Mouse (Mus musculus): ENCODE measurements around the gene Lamc3.

Gene Lamc3

GRCm38 (mm10) chr2:31887030-31887429, at the start of gene Lamc3:
TSS of gene Lamc3 (plus strand) at chr2:31887291.
- no peak for DNase-seq (ENCODE audit: low read depth, low spot score)

- DNase-seq (ENCODE audit: low read depth, low spot score), result no peak
Observed at GRCm38 (mm10) chr2:31838868-31839267, 48.2 kb upstream of the Lamc3 start.

GRCm38 (mm10) chr2:31844729-31845136, 42.4 kb upstream of the Lamc3 start:
- DNase-seq (ENCODE audit: low read depth, low spot score), result peak; percentile 16

DNA sequence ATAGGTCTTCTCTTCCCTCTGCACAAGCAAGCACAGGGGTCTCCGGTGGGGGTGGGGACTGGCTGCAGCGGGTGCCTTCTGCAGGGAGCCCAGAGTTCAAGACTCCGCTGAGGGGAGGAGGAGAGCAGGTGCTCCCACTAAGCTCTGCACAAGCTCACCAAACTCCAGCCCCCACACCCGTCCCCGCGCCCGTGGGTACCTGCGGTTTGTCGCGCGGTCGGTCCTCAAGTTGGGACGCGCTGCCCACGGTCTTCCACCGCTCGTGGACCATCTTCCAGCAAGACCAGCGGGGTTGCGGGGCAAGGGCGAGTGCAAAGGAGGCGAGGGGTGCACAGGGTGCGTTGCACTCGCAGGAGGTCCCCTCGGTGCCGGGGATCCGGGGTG, 41.6 kb upstream of the Lamc3 start:
- DNase-seq (ENCODE audit: low read depth, low spot score), result no peak

DNA sequence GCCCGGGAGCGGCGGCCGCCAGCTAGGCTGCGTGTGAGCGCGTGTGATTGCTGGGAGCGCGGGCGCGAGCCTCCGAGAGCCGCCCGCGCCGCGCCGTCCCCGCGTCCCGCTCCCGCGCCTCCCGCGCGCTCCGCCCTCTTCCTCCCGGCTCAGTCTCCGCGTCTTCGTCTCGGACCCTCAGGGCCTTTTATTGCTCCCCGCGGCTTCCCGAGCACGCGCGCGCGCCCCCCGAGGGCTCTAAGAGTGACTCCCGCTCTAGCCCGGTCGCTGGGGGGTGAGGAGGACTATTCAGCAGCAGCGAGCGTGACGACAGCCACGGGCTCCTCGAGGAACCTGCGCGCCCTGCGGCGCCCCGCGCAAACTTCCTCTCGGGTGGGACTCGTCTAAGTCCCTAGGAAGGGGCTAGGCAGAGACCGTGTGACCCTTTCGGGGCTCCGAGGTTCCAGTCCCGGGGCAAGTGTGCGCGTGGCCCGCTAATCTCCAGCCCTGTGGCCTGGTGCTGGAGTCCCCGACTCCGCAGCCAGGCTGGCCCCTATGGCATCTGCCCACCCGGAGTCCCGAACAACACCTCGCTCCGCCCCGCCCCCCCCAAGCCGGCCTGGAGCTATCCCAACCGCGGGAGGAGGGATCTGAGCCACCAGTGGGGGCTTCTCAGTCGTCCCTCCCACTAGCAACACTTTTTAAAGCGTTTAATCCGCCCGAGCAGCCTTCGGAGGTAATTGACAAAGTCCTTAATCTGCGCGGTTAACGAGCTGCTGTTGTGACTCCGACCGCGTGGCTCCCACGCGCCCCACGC, 41.0 kb upstream of the Lamc3 start, which contains the start of gene Fibcd1:
Gene Fibcd1 (minus strand): TSS at position 110 of the 796 bp plus-strand sequence.
- peak; percentile 46 for DNase-seq (ENCODE audit: low read depth, low spot score)

- peak; percentile 37 for DNase-seq (ENCODE audit: low read depth, low spot score)
Observed at GRCm38 (mm10) chr2:31846692-31847660, 40.1 kb upstream of the Lamc3 start.

GRCm38 (mm10) chr2:31847908-31848307, 39.2 kb upstream of the Lamc3 start:
- DNase-seq (ENCODE audit: low read depth, low spot score), result peak; percentile 81

DNA sequence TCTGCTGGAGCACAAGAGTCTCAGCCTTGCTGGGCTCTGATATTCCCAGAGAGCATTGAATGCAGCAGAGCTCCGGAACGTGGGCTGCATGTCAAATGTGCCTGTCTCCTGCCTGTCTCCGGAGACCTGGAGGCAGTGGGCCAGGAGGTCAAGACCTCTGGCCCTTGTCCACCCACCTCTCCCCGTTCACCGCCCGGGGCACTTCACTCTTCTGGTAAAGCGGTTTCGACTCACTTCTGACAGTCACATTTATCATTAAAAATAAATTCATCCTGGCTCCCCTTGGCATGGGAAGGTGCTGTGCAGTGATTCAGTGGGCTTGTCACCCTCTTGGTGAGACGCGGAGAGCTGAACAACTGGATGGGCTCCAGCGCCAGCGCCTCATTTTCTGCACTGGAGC, 37.0 kb upstream of the Lamc3 start:
- no peak for DNase-seq (ENCODE audit: low read depth, low spot score)

GRCm38 (mm10) chr2:31855991-31856390, 31.1 kb upstream of the Lamc3 start:
- DNase-seq (ENCODE audit: low read depth, low spot score), result no peak

DNA sequence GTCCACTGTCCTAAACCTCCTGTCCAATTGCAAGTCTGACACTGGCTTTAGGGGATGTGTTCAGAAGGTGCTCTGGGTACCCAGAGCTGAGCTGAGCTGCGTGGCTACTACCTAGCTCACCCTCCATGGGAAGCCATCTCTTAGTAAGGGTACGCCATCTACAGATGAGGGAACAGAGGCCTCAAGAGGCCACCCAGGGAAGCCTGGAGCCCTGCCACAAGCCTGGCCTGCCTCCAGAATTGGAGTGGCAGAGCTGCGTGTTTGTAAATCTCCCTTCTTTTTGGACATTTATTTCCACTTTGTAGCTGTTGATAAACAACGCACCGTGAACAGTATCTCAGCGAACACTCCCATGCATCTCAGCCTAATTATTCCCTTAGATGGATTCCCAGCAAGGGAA, 29.9 kb upstream of the Lamc3 start:
- DNase-seq (ENCODE audit: low read depth, low spot score), result no peak

DNA sequence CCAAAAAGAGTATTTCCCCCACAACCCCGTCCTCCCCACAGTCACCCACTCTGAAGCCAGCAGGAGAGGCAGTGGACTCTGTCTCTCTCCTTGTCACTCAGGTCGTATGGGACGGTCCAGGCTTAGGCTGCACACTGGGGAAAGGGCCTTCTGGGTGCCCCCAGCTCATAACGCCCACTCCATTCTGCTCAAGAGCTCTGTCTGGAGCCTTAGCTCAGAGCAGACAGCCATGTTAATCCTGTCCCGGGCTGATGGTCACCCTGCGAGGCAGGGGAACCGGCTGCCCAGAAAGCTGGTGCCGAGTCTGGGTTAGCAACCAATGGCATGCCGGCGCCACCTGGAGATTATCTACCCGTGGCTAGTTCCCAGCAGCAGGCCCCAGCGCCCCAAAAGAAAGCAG, 28.6 kb upstream of the Lamc3 start:
- DNase-seq (ENCODE audit: low read depth, low spot score), result no peak

DNA sequence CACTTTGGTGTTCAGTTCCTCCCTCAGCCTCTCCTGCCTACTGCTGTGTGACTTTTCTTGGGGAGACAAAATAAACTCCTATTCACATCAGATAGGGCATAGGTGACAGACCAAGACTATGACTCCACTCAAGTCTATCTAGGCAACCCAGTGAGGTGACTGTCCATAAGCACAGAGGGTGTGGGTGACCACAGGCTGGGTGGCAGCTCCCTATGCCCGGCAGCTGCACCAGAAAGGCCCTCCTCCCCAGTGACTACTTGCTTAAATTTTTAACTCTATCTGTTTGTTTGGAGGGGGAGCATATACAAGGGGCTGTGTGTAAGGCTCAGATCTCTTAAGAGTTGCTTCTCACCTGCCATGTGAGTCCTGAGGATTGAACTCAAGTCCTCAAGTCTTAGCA, 24.2 kb upstream of the Lamc3 start:
- DNase-seq (ENCODE audit: low read depth, low spot score), result no peak

- DNase-seq (ENCODE audit: low read depth, low spot score), result no peak
Observed at GRCm38 (mm10) chr2:31863766-31864165, 23.3 kb upstream of the Lamc3 start.

DNA sequence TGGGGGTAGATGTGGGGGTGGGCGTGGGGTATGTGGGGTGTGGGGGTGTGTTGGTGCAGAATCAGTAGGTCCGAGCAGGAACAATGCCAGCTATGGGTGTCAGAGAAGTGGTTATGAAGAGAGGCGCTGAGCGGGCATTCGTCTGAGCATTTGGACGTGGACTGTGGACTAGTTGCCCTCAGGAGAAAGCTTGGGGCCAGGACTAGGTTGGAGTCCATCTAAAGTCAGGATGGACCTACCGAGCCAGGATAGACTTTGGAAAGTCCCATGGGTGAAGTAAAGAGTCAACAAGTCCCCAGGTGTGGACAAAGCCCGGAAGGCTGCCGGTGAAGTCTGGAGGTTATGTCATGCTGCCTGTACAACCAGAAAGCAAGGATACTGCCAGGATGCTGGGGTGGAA, 22.2 kb upstream of the Lamc3 start:
- DNase-seq (ENCODE audit: low read depth, low spot score), result no peak

DNA sequence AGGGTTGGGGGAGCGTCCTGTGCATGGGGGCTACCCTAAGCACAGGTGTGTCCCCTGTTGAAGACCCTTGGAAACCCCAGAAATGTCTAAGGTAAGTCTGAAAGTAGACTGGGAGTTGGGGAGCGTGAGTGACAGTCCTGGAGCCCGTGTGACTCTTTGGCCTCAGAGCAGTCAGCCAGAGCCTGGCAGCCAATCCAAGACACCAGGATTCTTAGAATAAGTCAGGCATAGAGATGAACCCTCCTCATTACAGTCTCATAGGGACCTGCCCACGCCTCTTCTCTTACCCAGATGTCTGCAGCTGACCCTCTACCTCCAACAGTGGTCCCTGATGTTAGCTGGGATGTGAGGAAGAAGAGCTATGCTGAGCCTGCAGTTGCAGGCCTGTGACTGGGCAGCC, 21.8 kb upstream of the Lamc3 start:
- DNase-seq (ENCODE audit: low read depth, low spot score), result no peak

- DNase-seq (ENCODE audit: low read depth, low spot score), result no peak
Observed at GRCm38 (mm10) chr2:31865794-31866193, 21.3 kb upstream of the Lamc3 start.

- DNase-seq (ENCODE audit: low read depth, low spot score), result no peak
Observed at GRCm38 (mm10) chr2:31867773-31868537, 19.1 kb upstream of the Lamc3 start.

DNA sequence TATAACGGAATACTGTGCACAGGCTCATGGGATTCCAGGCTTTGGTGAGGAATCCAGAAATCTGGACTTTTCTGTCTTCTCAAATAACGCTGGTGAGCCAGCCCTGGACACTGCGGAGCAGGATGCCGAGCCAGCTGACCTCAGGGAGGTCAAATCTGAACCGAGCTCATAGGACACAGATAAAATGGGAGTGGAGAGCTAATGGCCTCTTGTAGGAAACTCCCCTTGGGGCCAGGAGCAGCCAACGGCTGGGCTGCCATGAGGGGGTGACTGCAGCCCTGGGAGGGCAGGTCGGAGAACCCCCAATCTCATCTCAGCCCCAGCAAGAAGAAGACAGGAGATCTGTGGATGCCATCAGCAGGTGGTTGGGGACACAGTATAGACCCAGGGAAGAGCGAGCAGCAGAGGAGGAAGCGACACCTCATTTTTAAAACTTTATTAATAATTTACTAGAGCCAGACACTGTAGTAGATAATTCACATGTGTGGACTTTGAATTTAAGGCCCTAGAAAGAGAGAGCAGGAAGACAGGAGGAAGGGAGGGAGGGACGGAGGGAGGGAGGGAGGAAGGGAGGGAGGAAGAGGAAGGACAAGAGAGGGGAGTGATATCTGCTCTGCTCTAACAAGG, 18.4 kb upstream of the Lamc3 start:
- DNase-seq (ENCODE audit: low read depth, low spot score), result no peak

DNA sequence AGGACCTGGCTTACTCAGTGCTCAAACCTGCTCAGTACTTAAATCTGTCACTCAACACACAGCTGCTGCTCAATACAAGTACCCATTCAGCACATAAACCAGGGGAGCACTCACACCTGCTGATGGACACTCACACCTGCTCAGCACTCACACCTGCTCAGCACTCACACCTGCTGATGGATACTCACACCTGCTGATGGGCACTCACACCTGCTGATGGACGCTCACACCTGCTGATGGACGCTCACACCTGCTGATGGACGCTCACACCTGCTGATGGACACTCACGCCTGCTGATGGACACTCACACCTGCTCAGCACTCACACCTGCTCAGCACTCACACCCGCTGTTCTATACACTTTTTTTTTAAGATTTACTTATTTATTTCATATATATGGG, 17.4 kb upstream of the Lamc3 start:
- no peak for DNase-seq (ENCODE audit: low read depth, low spot score)

DNA sequence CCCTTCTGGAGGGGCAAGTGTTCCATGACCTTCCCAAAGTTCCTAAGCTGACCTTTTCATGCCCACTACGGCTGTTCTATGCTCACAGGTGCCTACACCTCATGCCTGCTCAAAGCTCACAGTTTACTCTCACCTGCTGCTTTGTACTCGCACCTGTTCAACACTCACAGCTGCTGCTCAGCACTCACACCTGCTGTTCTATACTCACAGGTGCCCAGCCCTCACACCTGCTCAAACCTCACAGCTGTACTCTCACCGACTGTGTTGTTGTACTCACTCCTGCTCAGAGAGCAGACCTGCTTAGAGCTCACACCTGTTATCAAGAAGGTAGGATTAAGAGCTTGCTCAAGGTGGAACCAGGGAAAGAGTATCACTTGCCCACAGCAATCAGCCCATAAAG, 16.4 kb upstream of the Lamc3 start:
- DNase-seq (ENCODE audit: low read depth, low spot score), result no peak

GRCm38 (mm10) chr2:31874290-31874855, 12.7 kb upstream of the Lamc3 start:
- no peak for DNase-seq (ENCODE audit: low read depth, low spot score)
